Mouse (Mus musculus) megakaryocyte progenitor cell, adult 5-6 weeks (primary cell): ENCODE measurements at regions not wholly inside any gene's neighbourhood (a gene's known extent, or its start where the extent isn't known, plus 50 kb on each side); places are given as distances from the start of the nearest gene placed in this dataset.
A peak's percentile ranks its signal among the peaks of the same experiment; 100 is the strongest.

ENCODE experiments used
- ATAC-seq: replicated peaks from 2 replicates; pipeline ENCODE4 v1.8.0; 2016; ENCODE audit warnings: mild to moderate bottlenecking, moderate TSS enrichment, inconsistent platforms; ENCODE audit not compliant: poor library complexity

DNA sequence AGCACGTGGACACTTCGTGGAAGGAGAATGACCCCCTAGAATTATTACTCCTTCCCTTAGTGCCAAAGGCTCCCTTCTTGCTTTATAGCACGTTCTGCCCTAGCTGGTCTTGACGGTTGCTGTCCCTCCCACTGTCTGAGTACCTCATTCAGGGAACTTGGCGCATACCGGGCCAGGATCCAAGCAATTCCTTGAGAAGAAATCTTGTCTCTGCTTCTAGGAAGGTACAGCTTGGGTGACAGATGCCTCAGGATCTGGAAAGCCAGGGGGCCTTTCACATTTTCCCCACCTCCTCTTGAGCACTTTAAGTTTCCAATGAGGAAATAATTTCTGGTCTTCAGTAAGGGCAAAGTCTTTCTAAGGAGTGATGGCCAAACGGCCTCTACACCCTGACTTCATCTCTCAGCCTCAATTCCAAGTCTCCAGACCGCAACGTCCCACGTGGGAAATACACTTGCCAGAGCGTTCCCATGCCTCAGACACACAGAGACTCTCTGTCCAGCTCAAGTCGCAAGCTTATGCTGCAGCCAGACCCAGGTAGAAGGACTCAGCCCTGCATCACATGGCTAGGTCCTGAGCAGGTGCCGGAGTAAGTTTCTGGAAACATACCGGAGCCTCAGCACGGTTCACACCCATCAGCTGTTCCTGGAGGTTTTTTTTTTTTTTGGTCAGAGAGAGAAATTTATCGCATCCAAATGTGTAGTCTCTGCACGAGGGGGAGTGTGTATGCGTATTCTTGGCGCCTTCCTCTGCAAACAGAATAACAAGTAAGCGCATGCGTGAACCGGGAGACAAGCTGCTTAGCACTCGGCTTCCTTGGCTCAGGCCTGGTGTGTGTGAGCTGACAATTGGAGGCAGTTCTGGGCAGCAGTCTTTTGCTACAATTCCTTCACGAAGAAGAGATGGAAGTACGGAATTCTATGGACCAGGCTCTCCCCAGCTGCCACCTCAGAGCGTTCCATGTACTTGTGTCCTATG, 171.7 kb upstream of the Kazn start:
- ATAC-seq: no peak

DNA sequence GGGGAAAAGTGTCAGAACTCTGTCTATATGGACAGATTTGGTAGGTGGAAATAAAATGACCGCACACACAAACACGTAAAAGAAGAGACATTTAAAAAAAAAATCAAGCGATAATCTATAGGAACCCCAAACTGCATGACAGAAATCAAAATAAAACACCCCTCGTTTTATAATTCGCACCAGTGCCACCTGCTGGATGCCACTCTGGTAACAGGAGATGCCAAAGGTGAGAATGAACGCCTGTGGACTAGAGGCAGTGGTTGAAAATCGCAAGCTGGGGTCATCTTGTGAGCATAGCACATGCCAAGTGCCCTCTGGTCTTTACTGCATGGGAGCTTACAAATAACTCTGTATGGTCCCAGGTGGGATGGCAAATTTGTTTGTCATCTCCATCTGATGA, 158.7 kb upstream of the Kazn start:
- no peak for ATAC-seq

DNA sequence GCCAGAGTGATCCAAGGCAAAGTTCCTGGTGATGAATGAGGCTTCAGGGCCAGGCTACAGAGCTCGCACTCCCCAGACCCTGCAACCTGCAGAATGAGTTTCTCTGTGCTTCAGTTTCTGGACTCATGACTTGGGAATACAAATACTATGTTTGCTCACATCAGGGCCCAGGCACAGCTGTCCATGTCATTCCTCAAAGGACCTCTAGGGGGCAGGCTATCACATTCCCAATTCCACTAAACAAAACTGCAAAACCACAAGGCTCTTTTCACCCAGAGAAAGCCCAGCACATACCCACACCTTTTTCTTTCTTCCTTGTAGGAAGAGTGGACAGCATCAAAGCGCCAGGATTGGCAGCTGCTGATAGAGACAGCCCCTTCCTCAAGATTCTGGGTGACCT, 153.7 kb upstream of the Kazn start:
- peak; percentile 52; the same call in 1 of the 2 replicates for ATAC-seq

DNA sequence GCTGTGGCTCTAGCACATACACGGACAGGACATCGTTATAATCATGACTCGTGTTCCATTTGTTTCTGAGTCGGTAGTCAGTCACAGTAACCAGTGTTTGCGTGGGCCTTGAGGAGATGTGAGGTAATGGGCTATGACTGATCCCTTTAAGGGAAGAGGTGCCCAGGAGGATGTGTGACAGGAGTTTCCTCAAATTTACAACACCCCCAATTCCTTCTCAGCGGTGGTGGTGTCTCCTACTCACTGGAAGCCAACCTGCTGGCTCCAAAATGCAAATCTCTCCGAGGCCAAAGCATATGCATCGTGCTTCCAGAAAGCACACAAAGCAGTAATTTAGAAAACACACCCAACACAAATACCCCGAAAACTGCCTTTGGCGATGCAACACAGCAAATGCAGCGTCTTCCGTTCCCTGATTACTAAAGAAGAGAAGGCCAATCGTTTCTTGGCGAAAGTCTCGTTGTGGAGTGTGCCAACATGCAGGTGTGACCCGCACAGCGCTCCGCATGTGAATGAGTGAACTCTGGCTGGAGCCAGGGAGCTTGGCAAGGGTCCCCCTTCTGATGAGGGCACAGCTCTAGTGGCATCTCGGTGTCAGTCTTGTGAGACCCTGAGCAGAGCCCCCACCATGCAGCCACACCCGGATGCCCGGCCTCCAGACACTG, 151.5 kb upstream of the Kazn start:
- ATAC-seq: no peak

DNA sequence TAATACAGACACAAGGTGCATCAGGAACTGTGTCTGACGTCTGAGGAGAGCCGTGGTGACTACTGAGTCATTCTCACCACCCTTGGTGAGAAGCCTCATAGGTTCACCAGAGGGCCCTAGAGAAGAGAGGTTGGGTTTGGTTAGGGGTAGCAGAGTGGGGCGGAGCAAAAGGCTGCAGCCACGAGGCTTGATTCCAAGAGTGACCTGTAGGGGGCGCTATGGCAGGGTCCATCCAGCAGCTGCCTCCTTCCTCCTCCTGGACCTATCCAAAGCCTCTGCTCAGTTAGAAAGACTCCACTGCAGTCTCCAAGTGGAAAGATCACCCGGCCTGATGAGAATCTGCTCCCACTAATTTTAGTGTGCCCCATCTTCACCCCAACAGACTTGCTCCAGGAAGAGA, 149.3 kb upstream of the Kazn start:
- ATAC-seq: no peak

DNA sequence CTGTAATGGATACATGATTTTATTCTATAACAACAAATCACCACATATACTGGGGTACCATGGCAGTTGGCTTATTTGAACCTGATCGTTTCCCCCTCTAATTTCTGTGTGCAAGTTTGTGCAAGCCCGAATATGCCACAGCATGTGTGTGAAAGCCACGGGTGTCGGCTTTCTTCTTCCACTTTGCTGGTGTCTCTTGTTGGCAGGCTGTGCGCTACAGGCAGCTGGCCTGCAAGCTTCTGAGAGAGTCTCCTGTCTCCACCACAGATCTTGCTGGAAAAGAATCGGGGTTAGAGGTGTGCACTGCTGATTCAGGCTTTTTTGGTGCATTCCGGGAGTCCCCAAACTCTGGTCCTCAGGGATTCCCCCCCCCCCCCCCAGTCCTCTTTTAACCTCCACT, 142.0 kb upstream of the Kazn start:
- ATAC-seq: no peak

DNA sequence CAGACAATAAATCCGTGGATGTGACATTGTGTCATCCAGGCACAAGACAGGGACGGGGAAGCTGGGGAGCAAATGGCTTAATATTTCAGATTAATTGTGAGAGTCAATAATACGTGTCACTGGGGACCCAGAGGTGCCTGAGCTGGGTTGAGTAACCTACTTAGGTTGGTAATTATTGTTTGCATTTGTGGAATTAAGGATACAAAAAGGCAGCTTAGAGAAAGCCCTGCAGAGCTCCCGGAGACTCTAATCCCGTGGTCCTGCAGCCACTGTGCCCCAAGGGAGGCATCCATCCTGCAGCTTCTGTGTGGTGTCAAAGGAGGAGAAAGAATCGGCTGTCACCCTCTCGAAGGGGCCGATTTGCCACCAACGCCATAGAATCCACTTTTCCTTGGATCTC, 139.3 kb upstream of the Kazn start:
- ATAC-seq: no peak

DNA sequence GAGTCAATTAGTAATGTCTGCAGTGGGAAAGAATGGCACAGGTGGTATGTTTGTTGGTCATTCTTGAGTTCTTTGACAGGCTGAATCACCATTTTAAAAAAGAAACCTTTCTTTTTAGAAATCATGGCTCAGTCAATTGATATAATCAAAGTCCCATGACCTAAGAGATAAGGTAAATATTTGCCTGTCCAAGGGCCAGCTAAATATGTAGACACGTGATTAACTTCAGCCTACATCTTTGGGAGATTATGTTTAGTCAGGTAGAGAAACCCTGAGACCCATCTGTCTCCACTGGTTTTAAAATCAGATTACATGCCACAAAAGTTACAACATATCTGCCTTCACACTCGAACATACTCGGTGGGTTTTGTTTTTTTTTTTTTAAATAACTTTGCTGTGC, 128.6 kb upstream of the Kazn start:
- no peak for ATAC-seq

DNA sequence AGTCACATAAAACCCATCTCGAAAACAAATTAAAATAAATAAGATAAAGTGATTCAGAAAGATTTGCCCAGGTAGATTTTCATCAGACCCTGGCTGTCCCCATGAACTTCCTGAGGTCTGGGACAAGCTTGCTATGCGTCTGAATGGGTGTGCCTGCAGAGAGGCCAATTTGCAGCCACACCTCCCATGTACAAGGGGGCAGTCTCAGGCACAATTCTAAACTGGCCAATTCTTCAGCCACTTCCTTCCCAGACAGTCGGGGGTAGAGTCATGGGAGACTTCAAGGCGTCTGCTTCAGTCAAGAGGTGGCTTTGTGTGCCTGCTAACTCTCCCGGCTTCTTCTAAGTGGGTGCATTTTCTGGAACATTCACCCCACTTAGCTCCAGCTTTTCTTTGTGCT, 122.9 kb upstream of the Kazn start:
- ATAC-seq: no peak

DNA sequence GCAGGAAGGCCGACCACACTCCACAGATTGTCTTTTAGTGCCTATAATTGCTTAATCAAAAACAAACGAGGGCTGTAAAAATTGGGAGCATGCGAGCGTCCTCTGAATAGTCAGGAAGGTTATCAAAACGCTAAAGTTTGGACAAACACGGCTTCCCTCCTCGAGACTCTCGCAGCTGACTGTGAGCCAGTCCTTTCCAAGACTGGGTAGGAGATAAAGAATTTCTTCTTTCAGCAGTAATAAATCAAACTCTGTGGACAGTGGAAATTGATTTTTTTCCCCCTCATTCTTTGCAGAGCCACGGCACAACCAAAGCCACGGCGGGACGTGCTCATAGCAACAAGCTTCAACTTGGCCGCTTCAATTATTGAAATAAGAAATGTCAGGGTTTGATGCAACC, 119.7 kb upstream of the Kazn start:
- ATAC-seq: no peak

DNA sequence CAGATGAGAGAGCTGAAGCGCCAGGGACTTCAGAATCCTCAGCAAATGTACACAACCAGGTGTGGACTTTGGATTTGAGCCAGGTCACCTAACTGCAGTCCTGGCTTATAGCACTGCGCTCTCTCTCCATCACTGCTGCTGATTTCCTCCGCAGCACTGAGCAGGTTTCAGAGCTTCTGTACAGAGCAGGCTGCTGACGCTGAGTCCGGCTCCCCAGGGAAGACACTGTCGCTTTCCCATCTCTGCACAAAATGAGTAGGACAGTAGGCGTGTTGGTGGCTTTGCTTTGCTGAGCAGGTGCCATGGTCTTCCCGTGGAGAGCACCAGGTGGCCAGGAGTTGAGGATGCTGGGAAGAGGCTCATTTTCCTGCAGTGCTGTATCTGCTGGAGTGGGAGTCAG, 116.2 kb upstream of the Kazn start:
- ATAC-seq: no peak

DNA sequence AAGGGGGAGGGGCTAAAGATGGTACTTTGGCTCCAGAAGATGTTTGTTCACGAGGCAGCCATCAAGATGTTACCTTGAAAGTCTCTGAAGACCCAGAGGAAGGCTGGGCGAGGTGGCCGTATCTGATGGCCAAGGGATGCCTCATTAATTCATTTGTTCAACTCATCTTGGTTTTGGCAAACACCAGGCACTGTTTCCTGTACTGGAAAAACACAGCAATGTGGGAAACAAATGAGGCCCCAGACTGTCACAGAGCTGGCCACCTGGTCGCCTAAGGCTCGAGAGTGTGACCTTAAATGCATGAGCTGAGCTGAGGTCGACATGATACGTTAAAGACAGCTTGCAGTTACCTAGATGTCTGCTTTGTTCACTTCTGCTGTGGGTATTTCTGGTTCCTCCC, 114.3 kb upstream of the Kazn start:
- ATAC-seq: no peak

DNA sequence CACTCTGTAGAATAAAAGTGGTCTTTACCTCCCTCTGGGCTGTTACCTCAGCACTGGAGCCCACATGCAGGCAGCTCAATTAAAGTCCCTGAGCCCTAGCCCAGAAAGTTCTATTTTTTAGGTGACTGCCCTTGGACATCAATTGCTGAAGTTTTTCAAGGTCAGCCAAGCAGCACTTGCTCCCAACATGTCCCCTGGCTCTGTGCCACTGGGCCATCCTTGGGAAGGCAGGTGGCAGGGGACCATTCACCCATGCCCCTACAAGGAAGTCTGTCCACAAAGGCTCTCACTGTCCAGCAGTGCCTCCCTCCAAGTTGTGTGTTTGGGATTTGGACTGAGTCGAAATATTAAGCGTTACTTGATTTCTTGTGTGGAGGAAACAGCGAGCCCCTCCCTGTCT, 112.6 kb upstream of the Kazn start:
- no peak for ATAC-seq

DNA sequence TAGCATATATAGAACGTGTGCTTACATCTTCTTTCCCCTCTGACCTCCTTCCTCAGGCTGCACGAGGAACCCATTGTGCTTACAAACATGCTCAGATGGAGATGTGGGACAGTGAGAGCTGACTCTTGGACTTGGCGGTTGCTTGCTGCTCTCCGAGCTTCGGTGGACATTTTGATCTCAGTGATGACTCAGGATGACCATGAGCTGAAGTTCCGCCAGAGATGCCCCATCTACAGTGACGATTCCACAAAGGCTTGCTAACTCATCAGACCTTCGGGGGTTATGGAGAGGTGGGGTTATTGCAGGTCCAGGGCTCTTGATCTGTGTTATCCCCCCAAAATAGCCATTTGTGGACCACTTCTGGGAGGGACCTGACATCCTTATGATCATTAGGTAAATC, 111.8 kb upstream of the Kazn start:
- ATAC-seq: no peak

DNA sequence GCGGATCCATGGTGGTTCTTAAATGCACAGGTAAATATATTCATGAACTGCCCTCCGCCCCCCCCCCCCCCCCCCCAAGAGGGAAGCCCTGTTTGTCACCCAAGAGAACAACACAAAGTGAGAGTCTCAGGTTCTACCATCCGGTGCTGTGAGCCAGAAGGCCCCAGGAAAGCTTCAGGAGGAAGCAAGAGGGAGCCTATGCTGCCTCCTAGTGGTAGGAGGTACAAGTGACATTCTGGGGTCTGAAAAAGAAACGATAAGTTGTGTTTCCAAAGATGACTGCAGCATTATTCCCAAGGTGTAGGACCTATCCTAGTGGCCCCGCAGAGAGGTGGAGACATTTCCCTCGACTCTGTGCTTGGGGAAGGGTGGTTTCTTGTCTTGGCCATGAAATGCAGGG, 109.7 kb upstream of the Kazn start:
- peak; percentile 83 for ATAC-seq

DNA sequence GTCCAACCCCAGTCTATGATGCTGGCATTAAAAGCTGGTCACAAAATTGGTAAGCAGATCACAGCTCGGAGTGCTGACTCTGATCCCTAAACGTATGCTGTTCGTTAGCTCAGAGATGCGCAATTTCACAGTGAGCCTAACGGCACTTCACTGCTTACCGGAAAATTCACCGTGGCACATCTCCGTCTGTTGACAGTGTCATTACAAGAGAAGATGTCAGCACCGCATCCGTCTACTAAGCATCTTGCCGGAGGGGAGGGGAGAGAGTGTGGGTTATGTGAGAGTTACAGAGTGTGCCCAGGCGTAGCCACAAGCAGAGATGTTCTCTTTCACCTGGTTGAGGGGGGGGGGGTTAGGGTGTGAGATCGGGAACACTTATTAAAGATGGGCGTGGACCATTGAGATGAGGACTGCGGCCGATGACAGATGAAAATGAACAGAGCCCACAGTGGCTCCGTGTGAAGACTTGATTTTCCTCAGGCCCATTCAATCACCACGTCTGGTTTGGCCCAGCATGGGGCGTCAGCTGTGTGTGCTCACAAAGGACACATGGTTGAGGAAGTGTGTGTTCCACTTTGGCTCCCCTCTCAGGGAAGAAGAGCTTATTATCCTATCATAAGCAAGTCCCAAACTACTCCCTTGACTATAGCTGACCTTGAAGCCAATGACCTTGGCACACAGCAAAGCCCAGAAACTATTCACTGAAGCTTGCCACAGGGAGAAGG, 103.4 kb upstream of the Kazn start:
- ATAC-seq: no peak

DNA sequence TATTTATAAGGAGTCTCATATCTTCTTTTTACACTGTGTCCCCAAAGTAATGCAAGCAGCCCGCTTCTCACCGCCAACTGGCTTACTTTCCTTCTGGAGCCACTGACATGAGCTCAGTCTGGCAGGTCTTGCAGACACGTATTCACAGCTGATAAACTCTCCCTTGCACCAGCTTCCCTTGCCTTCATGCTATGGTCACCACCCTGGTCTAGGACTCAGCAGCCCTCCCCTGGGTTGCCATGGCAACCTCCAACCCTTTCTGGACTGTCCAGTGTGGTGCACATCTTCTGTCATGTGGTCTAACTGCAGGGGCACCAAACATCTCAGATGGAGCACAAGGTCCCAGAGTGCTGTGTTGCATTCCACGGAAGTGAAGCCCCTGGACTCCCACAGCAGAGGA, 102.1 kb upstream of the Kazn start:
- ATAC-seq: no peak

DNA sequence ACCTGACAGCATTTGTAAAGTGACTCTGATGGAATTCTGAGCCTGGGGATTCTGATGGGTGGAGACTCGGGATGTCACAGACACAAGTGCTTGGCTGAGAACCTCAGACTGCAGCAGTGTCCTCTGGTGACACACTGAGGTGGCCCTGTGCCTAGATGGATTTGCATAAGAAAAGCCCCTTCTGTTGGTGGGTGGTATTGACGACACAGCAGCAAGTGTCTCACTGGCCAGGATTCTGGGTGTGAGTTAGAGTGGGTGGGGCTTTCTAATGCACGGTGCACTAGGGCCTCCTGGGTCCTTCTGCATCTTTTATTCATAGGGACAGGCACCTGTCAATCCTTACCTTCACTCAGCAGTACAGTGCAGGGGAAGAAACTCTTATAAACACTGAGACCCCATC, 100.9 kb upstream of the Kazn start:
- no peak for ATAC-seq

DNA sequence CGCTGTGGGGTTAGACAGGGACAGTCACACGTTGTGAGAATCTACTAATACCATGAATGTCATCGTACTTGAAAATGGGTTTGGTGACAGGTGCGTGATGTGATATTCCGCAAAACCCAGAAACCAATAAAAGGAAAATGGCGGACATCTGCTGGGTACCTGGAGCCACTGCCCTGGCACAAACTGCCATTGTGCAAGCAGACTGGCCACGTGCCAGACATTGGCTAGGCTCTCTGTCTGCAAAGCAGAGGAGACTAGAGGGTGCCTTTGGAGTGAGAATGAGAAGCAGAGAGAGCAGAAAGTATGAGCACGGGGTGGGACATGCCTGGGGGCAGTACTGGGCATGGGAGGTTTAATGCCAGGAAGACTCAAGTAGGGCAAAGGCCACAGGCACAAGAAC, 98.5 kb upstream of the Kazn start:
- no peak for ATAC-seq

DNA sequence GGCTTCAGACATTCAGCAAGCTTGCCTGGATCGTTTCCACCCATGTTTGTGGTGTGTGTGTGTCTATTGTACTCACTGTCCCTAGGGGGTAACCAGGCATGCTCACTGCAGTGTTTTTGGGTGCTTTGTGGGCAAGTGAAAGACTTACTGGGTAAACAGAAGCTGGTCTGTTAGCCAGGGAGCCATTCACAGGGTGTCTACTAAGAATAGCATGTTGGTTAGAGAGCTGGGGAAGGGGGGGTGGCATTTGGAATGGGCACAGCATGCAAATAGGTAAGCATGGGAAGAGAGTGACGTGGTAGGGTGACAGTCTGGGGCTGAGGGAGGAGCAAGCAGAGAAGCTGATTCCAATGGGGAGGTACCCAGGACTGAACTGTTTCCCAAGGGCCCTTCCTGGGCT, 97.7 kb upstream of the Kazn start:
- no peak for ATAC-seq

DNA sequence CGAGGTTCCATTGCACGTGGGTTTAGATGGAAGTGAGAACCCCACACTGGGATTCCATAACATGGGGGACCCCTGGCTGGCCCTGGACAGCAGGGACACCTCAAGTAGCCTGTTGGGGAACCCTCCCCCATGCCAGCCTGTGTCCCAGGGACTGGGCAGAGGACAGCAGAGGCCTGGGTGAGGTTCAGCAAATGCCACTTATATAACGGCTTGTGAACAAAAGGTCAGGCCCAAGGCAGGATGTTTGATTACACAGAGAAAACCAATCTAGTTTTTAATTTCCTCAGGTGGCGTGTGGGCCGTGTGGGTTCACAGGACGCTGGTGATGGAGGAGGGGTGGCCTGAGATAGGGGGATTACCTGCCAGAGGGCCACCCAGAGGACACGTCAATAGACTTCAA, 94.9 kb upstream of the Kazn start:
- no peak for ATAC-seq

DNA sequence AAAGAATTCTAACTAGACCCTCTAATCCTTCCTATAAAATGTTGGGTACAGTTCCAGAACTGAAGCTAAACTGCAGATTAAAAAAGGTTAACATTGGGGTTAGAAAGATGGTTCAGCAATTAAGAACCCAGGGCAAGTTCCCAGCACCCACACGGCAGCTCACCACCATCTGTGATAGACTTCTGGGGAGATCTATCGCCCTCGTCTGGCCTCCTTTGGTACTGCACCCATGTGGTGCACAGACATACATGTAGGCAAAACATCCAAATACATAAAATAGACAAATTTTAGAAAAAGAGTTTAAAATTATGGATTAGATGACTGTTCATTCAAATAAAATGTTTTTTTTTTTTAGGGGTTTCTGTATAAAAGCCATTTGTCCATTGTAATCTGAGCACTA, 91.4 kb upstream of the Kazn start:
- ATAC-seq: no peak
